Mouse (Mus musculus): ENCODE results near the gene Mgp.

DNA sequence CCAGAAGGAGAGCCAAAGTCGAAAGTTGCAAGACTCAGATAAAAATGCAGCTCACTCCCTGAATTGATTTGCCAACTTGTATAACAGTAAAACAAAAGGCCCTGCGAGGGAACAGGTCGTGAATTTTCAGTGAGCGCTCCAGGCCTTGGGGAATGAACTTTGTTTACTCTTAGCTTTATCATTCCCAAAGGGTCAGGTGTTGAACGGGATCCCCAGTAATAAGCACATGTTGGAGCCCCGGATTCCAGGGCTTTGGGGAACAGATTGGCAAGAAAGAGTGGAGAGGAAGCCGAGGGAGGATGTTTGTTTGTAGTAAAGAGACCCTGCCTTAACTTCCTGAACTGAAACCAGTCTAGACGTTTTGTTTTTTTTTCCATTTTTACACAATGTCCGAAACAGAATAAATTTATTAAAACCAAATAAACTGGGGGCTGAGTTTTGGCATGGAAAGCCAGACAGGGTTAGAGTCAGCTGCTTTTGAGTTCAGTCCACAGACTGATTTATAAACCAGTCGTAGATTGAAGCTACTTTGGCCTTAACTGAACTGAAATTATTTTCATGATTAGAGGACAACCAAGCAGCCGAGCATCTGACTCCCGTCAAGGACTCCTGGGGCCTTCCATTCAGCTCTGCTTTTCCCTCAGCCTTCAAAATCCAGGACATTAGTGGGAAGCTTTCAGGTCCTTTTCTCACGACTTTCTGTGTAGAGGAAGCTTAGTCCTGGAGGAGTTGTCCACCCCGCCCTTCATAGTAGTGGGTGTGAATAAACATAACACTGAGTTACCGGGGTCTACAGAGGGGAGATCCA is 19.1 kb upstream of the Mgp start:
- no peak for TF ChIP-seq ZC3H11A (IDR thresholded peaks at IDR 0.05; ENCODE audit: borderline replicate concordance, low read depth, low read length)
- TF ChIP-seq ZNF384 (IDR thresholded peaks at IDR 0.05; ENCODE audit: low read depth, low read length), result no peak
